Mouse (Mus musculus) limb, embryonic 15.5 days (tissue): ENCODE results near the gene Mmp20. TPM values are rescaled to one million over a fixed set of nuclear protein-coding genes. Genes with fewer than 3 reads are reported as not detected.

Experiments
- ATAC-seq: fragments of 200-750 bp; cut with Nextera tagmentation; 2 replicates; pipeline ENCODE4 v1.8.0; 2017; ENCODE audit warnings: low read depth, moderate TSS enrichment; ENCODE audit not compliant: insufficient number of reproducible peaks, low FRiP score, low TSS enrichment
- H3K27ac ChIP-seq: fragments of 300-500 bp; sonication (generic); 2 replicates; pipeline ENCODE4 v1.5.1; 2015; ENCODE audit warnings: moderate library complexity, mild to moderate bottlenecking, inconsistent platforms
- H3K27me3 ChIP-seq: fragments of 300-500 bp; sonication (generic); 2 replicates; pipeline ENCODE4 v1.6.1; 2015; ENCODE audit warnings: inconsistent platforms
- H3K36me3 ChIP-seq: fragments of 300-500 bp; sonication (generic); 2 replicates; pipeline ENCODE4 v1.6.1; 2015; ENCODE audit warnings: inconsistent platforms
- H3K4me1 ChIP-seq: fragments of 300-500 bp; sonication (generic); 2 replicates; pipeline ENCODE4 v1.6.1; 2015; ENCODE audit warnings: inconsistent platforms
- H3K4me2 ChIP-seq: fragments of 300-500 bp; sonication (generic); 2 replicates; pipeline ENCODE4 v1.6.1; 2015; ENCODE audit warnings: mild to moderate bottlenecking, inconsistent platforms
- H3K4me3 ChIP-seq: fragments of 300-500 bp; sonication (generic); 2 replicates; pipeline ENCODE4 v1.5.1; 2015; ENCODE audit warnings: mild to moderate bottlenecking, inconsistent platforms
- H3K9ac ChIP-seq: fragments of 300-500 bp; sonication (generic); 2 replicates; pipeline ENCODE4 v1.6.1; 2015; ENCODE audit warnings: inconsistent platforms
- H3K9me3 ChIP-seq: fragments of 300-500 bp; sonication (generic); 2 replicates; pipeline ENCODE4 v1.6.1; 2016; ENCODE audit warnings: inconsistent platforms
- WGBS: fragments of 180-500 bp; shearing (Covaris S2); methylation state at CpG from one replicate; pipeline ENCODE4 v1.1.7; 2015; 5-methylcytosine and 5-hydroxymethylcytosine counted together
- polyA plus RNA-seq: library from polyadenylated mRNA; unstranded; fragments of >200 nt; fragmentation: Nextera tagmentation; extraction: Ambion mirVana; gene quantifications from 2 replicates; pipeline ENCODE4 v1.2.1, GENCODE M21; 2015

The Mmp20 gene
- polyA plus RNA-seq, 1 experiment from 2014 or later = not detected

GRCm38 (mm10) chr9:7652351-7653085, 24.5 kb downstream of the Mmp20 start:
- H3K9me3 ChIP-seq = no peaks in the 10 kb centered on the region
- no peak overlapping the region for H3K4me2 ChIP-seq
- H3K27ac ChIP-seq = no peak overlapping the region
- no peak overlapping the region for H3K9ac ChIP-seq
- H3K4me3 ChIP-seq = no peak overlapping the region
- no peak for ATAC-seq
- WGBS = 86% methylated on average over 5 of the region's 5 CpGs
- H3K4me1 ChIP-seq = no peaks in the 10 kb centered on the region
- no peaks in the 10 kb centered on the region for H3K36me3 ChIP-seq
- H3K27me3 ChIP-seq = no peaks in the 10 kb centered on the region

GRCm38 (mm10) chr9:7657946-7658345, 29.9 kb downstream of the Mmp20 start:
- H3K4me2 ChIP-seq = no peak overlapping the region
- no peak for ATAC-seq
- H3K27ac ChIP-seq = no peak overlapping the region
- no peak overlapping the region for H3K4me3 ChIP-seq
- H3K9me3 ChIP-seq = no peaks in the 10 kb centered on the region
- H3K4me1 ChIP-seq = no peaks in the 10 kb centered on the region
- WGBS = 74% methylated on average over 4 of the region's 4 CpGs
- no peak overlapping the region for H3K9ac ChIP-seq
- H3K36me3 ChIP-seq = no peaks in the 10 kb centered on the region
- no peaks in the 10 kb centered on the region for H3K27me3 ChIP-seq

GRCm38 (mm10) chr9:7659469-7660020, 31.5 kb downstream of the Mmp20 start:
- no peak overlapping the region for H3K27ac ChIP-seq
- WGBS = 66% methylated on average over 6 of the region's 6 CpGs
- no peaks in the 10 kb centered on the region for H3K4me1 ChIP-seq
- H3K9ac ChIP-seq = no peak overlapping the region
- no peaks in the 10 kb centered on the region for H3K27me3 ChIP-seq
- H3K4me2 ChIP-seq = no peak overlapping the region
- H3K9me3 ChIP-seq = no peaks in the 10 kb centered on the region
- no peaks in the 10 kb centered on the region for H3K36me3 ChIP-seq
- no peak for ATAC-seq
- no peak overlapping the region for H3K4me3 ChIP-seq

- no peaks in the 10 kb centered on the region for H3K4me1 ChIP-seq
- no peak overlapping the region for H3K4me3 ChIP-seq
- H3K9me3 ChIP-seq = no peaks in the 10 kb centered on the region
- no peak overlapping the region for H3K4me2 ChIP-seq
- no peaks in the 10 kb centered on the region for H3K36me3 ChIP-seq
- 96% methylated on average over 1 of the region's 1 CpGs for WGBS
- no peak for ATAC-seq
- no peak overlapping the region for H3K9ac ChIP-seq
- H3K27me3 ChIP-seq = no peaks in the 10 kb centered on the region
- no peak overlapping the region for H3K27ac ChIP-seq
These were observed 33.3 kb downstream of the Mmp20 start for GRCm38 (mm10) chr9:7661371-7661770.

GRCm38 (mm10) chr9:7669674-7670073, 41.6 kb downstream of the Mmp20 start:
- no peaks in the 10 kb centered on the region for H3K36me3 ChIP-seq
- H3K27ac ChIP-seq = no peak overlapping the region
- no peak overlapping the region for H3K4me3 ChIP-seq
- no peaks in the 10 kb centered on the region for H3K9me3 ChIP-seq
- H3K9ac ChIP-seq = no peak overlapping the region
- H3K4me2 ChIP-seq = no peak overlapping the region
- H3K4me1 ChIP-seq = no peaks in the 10 kb centered on the region
- 86% methylated on average over 1 of the region's 1 CpGs for WGBS
- H3K27me3 ChIP-seq = no peaks in the 10 kb centered on the region
- ATAC-seq = no peak

- no peaks in the 10 kb centered on the region for H3K9me3 ChIP-seq
- H3K4me2 ChIP-seq = no peak overlapping the region
- ATAC-seq = no peak
- H3K27me3 ChIP-seq = no peaks in the 10 kb centered on the region
- H3K9ac ChIP-seq = no peak overlapping the region
- WGBS = 80% methylated on average over 9 of the region's 9 CpGs
- H3K4me3 ChIP-seq = no peak overlapping the region
- no peaks in the 10 kb centered on the region for H3K36me3 ChIP-seq
- H3K4me1 ChIP-seq = no peaks in the 10 kb centered on the region
- H3K27ac ChIP-seq = no peak overlapping the region
These were observed 45.0 kb downstream of the Mmp20 start for GRCm38 (mm10) chr9:7672985-7673384.

- H3K9me3 ChIP-seq = no peaks in the 10 kb centered on the region
- no peaks in the 10 kb centered on the region for H3K4me1 ChIP-seq
- WGBS = 78% methylated on average over 2 of the region's 2 CpGs
- H3K9ac ChIP-seq = no peak overlapping the region
- no peak overlapping the region for H3K4me3 ChIP-seq
- no peak overlapping the region for H3K27ac ChIP-seq
- H3K36me3 ChIP-seq = no peaks in the 10 kb centered on the region
- ATAC-seq = no peak
- H3K27me3 ChIP-seq = no peaks in the 10 kb centered on the region
- H3K4me2 ChIP-seq = no peak overlapping the region
These were observed 50.3 kb downstream of the Mmp20 start for GRCm38 (mm10) chr9:7678154-7678837.

GRCm38 (mm10) chr9:7682081-7682618, 54.1 kb downstream of the Mmp20 start:
- ATAC-seq = no peak
- Histone ChIP-seq H3K36me3 (no peaks in the 10 kb centered on the region), H3K9ac (no peak overlapping the region), H3K27ac (no peak overlapping the region), H3K9me3 (no peaks in the 10 kb centered on the region), H3K4me3 (no peak overlapping the region), H3K4me2 (no peak overlapping the region), H3K4me1 (no peaks in the 10 kb centered on the region), H3K27me3 (no peaks in the 10 kb centered on the region)
- WGBS = 82% methylated on average over 9 of the region's 9 CpGs

- ATAC-seq = no peak
- WGBS = 62% methylated on average over 2 of the region's 2 CpGs
- Histone ChIP-seq H3K36me3 (no peaks in the 10 kb centered on the region), H3K9me3 (no peaks in the 10 kb centered on the region), H3K4me1 (no peaks in the 10 kb centered on the region), H3K4me2 (no peak overlapping the region), H3K9ac (no peak overlapping the region), H3K27me3 (no peaks in the 10 kb centered on the region), H3K27ac (no peak overlapping the region), H3K4me3 (no peak overlapping the region)
These were observed 58.0 kb downstream of the Mmp20 start for GRCm38 (mm10) chr9:7686024-7686423.

GRCm38 (mm10) chr9:7689799-7690198, 61.8 kb downstream of the Mmp20 start:
- no peak overlapping the region for H3K4me2 ChIP-seq
- no peak overlapping the region for H3K4me3 ChIP-seq
- H3K36me3 ChIP-seq = no peaks in the 10 kb centered on the region
- no peak for ATAC-seq
- H3K9ac ChIP-seq = no peak overlapping the region
- H3K27me3 ChIP-seq = no peaks in the 10 kb centered on the region
- 62% methylated on average over 6 of the region's 6 CpGs for WGBS
- H3K27ac ChIP-seq = no peak overlapping the region
- H3K9me3 ChIP-seq = no peaks in the 10 kb centered on the region
- H3K4me1 ChIP-seq = no peaks in the 10 kb centered on the region

GRCm38 (mm10) chr9:7691790-7692189, 63.8 kb downstream of the Mmp20 start, which contains the start of gene Mmp7:
Gene Mmp7 (plus strand): TSS chr9:7692090.
- no peaks in the 10 kb centered on the region for H3K4me1 ChIP-seq
- no peak for ATAC-seq
- H3K9me3 ChIP-seq = no peaks in the 10 kb centered on the region
- no peaks in the 10 kb centered on the region for H3K27me3 ChIP-seq
- H3K4me3 ChIP-seq = no peak within 1 kb of the TSS
- no peak within 1 kb of the TSS for H3K9ac ChIP-seq
- no peaks in the 10 kb centered on the region for H3K36me3 ChIP-seq
- H3K27ac ChIP-seq = no peak within 1 kb of the TSS
- 45% methylated on average over 1 of the region's 1 CpGs for WGBS
- H3K4me2 ChIP-seq = no peak within 1 kb of the TSS

GRCm38 (mm10) chr9:7693961-7694360, 65.9 kb downstream of the Mmp20 start:
- H3K4me1 ChIP-seq = no peaks in the 10 kb centered on the region
- 49% methylated on average over 3 of the region's 3 CpGs for WGBS
- H3K27me3 ChIP-seq = no peaks in the 10 kb centered on the region
- H3K9me3 ChIP-seq = no peaks in the 10 kb centered on the region
- no peak overlapping the region for H3K4me2 ChIP-seq
- H3K36me3 ChIP-seq = no peaks in the 10 kb centered on the region
- no peak overlapping the region for H3K4me3 ChIP-seq
- no peak overlapping the region for H3K9ac ChIP-seq
- no peak overlapping the region for H3K27ac ChIP-seq
- no peak for ATAC-seq
